Mouse (Mus musculus) lung, adult 2 months (tissue): ENCODE data around the gene Ost4.

Experiments
- CTCF ChIP-seq: fragments of 200-500 bp; IDR thresholded peaks from 2 replicates; pipeline ENCODE4 v1.5.1; 2011; ENCODE audit warnings: mild to moderate bottlenecking, low read length, control low read depth; ENCODE audit not compliant: insufficient read depth
- POLR2A ChIP-seq: fragments of 200-500 bp; IDR thresholded peaks from 2 replicates; pipeline ENCODE4 v1.6.1; 2011; ENCODE audit warnings: low read depth, mild to moderate bottlenecking, control low read depth, low read length, borderline replicate concordance; ENCODE audit errors: extremely low read depth

DNA sequence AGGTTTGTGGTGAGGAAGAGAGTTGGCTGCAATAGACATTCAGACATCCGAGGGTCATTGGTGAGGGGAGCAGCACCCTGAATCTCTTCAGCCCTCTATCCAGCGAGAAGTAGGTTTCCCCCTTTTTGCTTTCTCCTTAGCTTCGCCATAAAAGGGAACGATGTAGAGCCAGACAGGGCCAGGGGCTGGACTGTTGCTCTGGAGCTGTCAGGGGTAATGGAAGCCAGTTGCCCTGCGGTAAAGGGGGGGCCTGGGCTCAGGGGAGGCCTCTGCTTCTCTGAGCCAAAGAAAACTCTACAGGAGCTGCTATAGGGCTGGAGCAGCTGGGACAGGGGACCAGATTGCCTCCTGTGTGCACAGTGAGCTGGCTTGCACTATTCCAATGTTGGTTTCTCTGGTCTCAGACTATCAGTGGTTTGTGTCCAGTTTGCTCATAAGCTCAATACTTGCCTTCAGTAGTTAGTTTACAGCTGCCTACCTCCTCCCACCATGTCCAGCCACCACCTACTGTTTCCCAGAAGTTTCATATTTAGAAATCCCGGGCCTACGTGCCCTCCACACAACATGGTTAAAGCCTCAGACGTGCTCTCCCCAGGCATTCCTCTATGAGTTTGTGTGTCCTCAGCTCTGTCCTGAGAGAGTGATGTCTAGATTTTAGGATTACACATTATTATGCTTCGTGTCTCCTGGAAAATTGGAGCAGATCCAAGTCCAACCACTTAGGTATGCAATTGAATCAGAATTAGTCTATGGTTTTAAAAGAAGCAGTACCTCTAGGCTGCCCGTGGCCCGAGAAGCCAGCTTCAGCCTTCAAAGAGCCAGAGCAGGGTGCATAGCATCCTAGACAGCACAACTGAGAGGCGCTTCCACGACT is 1.1 kb upstream of the Ost4 start:
- TF ChIP-seq CTCF, result no peak
- no peak for TF ChIP-seq POLR2A
